Mouse (Mus musculus) G1E (cell line): ENCODE data around the gene Lix1. TPM values are rescaled to one million over a fixed set of nuclear protein-coding genes. Genes with fewer than 3 reads are reported as not detected.

Experiments
- ATAC-seq: 2 replicates; pipeline ENCODE4 v1.8.0; 2016; ENCODE audit warnings: mild to moderate bottlenecking; ENCODE audit not compliant: insufficient number of reproducible peaks, poor library complexity, low FRiP score, severe bottlenecking; ENCODE audit errors: extremely low read depth
- DNase-seq: peaks from one replicate; pipeline ENCODE4 v3.0.0; 2012; ENCODE audit warnings: low spot score
- H3K27me3 ChIP-seq: 2 replicates; pipeline ENCODE4 v1.6.1; 2012; ENCODE audit warnings: mild to moderate bottlenecking, low read length, inconsistent platforms; ENCODE audit not compliant: insufficient read depth
- H3K36me3 ChIP-seq: replicated peaks from 2 replicates; pipeline ENCODE3; 2012; ENCODE audit warnings: mild to moderate bottlenecking, inconsistent platforms
- H3K4me1 ChIP-seq: 2 replicates; pipeline ENCODE4 v1.6.1; 2012; ENCODE audit warnings: low read depth, low read length, inconsistent platforms, mixed read lengths; ENCODE audit not compliant: insufficient read depth
- H3K4me3 ChIP-seq: 2 replicates; pipeline ENCODE4 v1.5.1; 2012; ENCODE audit warnings: low read depth, mild to moderate bottlenecking, inconsistent platforms, low read length, moderate library complexity, mixed read lengths
- H3K9me3 ChIP-seq: replicated peaks from 2 replicates; pipeline ENCODE4 v1.6.1; 2012; ENCODE audit warnings: inconsistent platforms
- CTCF ChIP-seq: IDR thresholded peaks from 2 replicates; pipeline ENCODE4 v1.5.1; 2012; ENCODE audit warnings: low read depth, low read length, inconsistent platforms, mixed read lengths
- GATA1 ChIP-seq: IDR thresholded peaks from 2 replicates; pipeline ENCODE4 v1.6.1; 2012; ENCODE audit warnings: borderline replicate concordance, low read length, inconsistent platforms, mixed read lengths
- GATA2 ChIP-seq: IDR thresholded peaks from 2 replicates; pipeline ENCODE4 v1.6.1; 2012; ENCODE audit warnings: low read depth, low read length, inconsistent platforms, borderline replicate concordance
- POLR2AphosphoS5 ChIP-seq: IDR thresholded peaks from 2 replicates; pipeline ENCODE4 v1.6.1; 2012; ENCODE audit warnings: low read depth, low read length, inconsistent platforms; ENCODE audit not compliant: insufficient replicate concordance
- TAL1 ChIP-seq: conservative IDR thresholded peaks from 2 replicates; pipeline ENCODE4 v1.6.1; 2012; ENCODE audit warnings: low read depth, low read length, inconsistent platforms, mixed read lengths
- polyA plus RNA-seq: library from polyadenylated mRNA; stranded (reverse); fragments of >175 nt; gene quantifications from 2 replicates; pipeline ENCODE4 v1.2.3, GENCODE M21; 2012
- total RNA-seq, 2 experiments: library from RNA; stranded (forward) in 1 of 2; stranded (reverse) in 1 of 2; fragments of 200-1000 nt in 1 of 2; fragments of >200 nt in 1 of 2; fragmentation: Nextera tagmentation in 1 of 2; gene quantifications; 2 replicates each; pipeline ENCODE4 v1.2.3; 2014 to 2017

The Lix1 gene
- total and polyA plus RNA-seq, 3 experiments: 0.16 TPM; not detected in 2

- Histone ChIP-seq H3K36me3 (no peaks in the 10 kb centered on the region), H3K27me3 (peaks cover 16% of the 10 kb centered on the region), H3K4me3 (no peak overlapping the region), H3K4me1 (peaks cover 2% of the 10 kb centered on the region; the same call in 1 of the 2 replicates), H3K9me3 (no peaks in the 10 kb centered on the region)
- no peak for TF ChIP-seq POLR2AphosphoS5
- TF ChIP-seq CTCF: no peak
- TF ChIP-seq GATA2: no peak
- no peak for TF ChIP-seq GATA1
- TF ChIP-seq TAL1: no peak
- no peak for DNase-seq
- no peak for ATAC-seq
Measured at GRCm38 (mm10) chr17:17403038-17403437, 566 bp downstream of the Lix1 start.

GRCm38 (mm10) chr17:17403578-17404112, 1.2 kb downstream of the Lix1 start:
- ATAC-seq (no peak), DNase-seq (no peak)
- Histone ChIP-seq H3K4me1 (peaks cover 2% of the 10 kb centered on the region; the same call in 1 of the 2 replicates), H3K4me3 (no peak overlapping the region), H3K27me3 (peaks cover 16% of the 10 kb centered on the region), H3K9me3 (no peaks in the 10 kb centered on the region), H3K36me3 (no peaks in the 10 kb centered on the region)
- TF ChIP-seq TAL1 (no peak), POLR2AphosphoS5 (no peak), GATA2 (no peak), GATA1 (no peak), CTCF (no peak)

GRCm38 (mm10) chr17:17404811-17405544, 2.5 kb downstream of the Lix1 start:
- Histone ChIP-seq H3K9me3 (no peaks in the 10 kb centered on the region), H3K27me3 (peaks cover 19% of the 10 kb centered on the region), H3K4me3 (no peak overlapping the region), H3K36me3 (no peaks in the 10 kb centered on the region), H3K4me1 (peaks cover 2% of the 10 kb centered on the region; the same call in 1 of the 2 replicates)
- no peak for DNase-seq
- TF ChIP-seq CTCF (no peak), TAL1 (no peak), GATA1 (no peak), GATA2 (no peak), POLR2AphosphoS5 (no peak)
- no peak for ATAC-seq

DNA sequence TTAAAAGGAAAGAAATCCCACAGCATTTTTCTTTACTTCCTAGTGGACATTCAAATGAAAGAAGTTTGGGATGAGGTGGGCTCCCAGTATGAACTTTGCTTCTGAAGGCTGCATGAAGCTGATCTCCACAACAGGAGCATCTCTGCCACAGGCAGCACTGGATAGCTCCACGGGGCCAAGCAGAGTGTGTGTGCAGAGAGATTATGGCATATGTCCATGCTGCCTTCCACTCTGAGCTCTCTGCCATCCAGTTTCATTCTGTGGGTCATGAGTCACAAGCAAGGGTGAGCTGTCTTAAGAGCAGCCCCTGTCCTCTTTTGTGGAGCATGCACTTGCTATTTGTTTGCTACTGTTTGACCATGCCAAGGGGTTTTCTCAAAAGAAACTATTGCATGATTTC, 3.1 kb downstream of the Lix1 start:
- no peaks in the 10 kb centered on the region for H3K9me3 ChIP-seq
- H3K36me3 ChIP-seq: no peaks in the 10 kb centered on the region
- TF ChIP-seq TAL1 (no peak), GATA1 (no peak), CTCF (no peak)
- no peak overlapping the region for H3K4me3 ChIP-seq
- ATAC-seq: no peak
- DNase-seq: no peak
- H3K27me3 ChIP-seq: peaks cover 19% of the 10 kb centered on the region
- H3K4me1 ChIP-seq: peaks cover 2% of the 10 kb centered on the region; the same call in 1 of the 2 replicates

DNA sequence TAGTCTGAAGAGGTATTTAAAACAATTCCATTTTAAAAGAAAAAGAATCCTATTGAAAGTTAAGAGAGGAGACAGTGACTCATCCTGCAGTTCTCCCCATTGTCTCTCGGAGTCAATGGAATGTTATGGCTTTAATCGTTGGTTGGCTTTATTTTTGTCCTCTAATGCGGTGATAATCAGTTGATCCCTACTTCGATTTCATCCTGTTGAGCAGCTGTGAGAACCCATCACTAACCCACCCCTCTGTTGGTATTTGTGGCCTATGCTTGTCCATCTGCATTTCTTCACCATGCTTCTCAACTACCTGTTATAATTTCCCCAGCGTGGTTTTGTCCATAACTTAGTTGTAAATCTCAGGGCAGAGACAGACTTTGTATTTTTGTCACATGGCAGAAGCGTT, 5.7 kb downstream of the Lix1 start:
- Histone ChIP-seq H3K9me3 (no peaks in the 10 kb centered on the region), H3K27me3 (peaks cover 13% of the 10 kb centered on the region), H3K36me3 (no peaks in the 10 kb centered on the region), H3K4me1 (peaks cover 2% of the 10 kb centered on the region; the same call in 1 of the 2 replicates), H3K4me3 (no peak overlapping the region)
- ATAC-seq (no peak), DNase-seq (no peak)
- no peak for TF ChIP-seq TAL1
- no peak for TF ChIP-seq POLR2AphosphoS5

DNA sequence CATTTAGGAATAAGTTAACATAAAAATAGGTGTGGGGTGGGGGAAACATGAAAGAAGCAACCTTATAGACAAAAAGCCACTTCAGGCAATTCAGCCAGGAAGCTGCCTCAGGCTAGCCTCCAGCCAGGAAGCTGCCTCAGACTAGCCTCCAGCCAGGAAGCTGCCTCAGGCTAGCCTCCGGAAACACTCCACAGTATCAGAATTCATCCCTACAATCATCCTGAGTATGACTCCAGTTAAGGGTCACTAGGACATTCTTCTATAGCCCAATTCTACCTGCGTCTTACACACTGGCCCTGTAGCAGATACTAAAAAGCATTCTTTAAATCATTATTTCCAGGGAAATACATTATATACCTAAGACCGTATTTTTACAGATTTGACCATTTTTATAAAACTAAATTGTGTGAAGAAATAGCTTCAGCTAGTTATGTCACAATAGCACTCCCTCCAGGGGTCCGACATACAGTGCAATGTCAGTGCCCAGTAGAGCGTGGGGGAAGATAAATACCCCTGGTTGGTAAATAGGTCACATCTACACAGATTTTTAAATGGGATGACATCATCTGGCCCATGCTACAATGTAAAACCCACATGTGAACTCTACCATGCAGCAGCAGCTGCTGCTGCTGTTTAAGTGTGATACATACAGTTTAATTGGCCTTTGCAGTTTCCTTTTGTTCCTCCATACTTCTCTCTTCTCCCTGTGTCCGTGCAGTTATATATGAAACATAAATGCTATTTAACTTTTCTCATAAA, 6.4 kb downstream of the Lix1 start:
- no peaks in the 10 kb centered on the region for H3K9me3 ChIP-seq
- peaks cover 2% of the 10 kb centered on the region; the same call in 1 of the 2 replicates for H3K4me1 ChIP-seq
- no peak for TF ChIP-seq GATA1
- TF ChIP-seq TAL1: no peak
- TF ChIP-seq POLR2AphosphoS5: no peak
- no peak for TF ChIP-seq CTCF
- no peak for TF ChIP-seq GATA2
- H3K4me3 ChIP-seq: no peak overlapping the region
- no peaks in the 10 kb centered on the region for H3K36me3 ChIP-seq
- peaks cover 13% of the 10 kb centered on the region for H3K27me3 ChIP-seq
- no peak for ATAC-seq
- no peak for DNase-seq
